Mouse (Mus musculus) limb, embryonic 15.5 days (tissue): Measurements from ENCODE around the gene Gm47841. TPM values are rescaled to one million over a fixed set of nuclear protein-coding genes. Genes with fewer than 3 reads are reported as not detected.

Experiments
- ATAC-seq: fragments of 200-750 bp; cut with Nextera tagmentation; 2 replicates; pipeline ENCODE4 v1.8.0; 2017; ENCODE audit warnings: low read depth, moderate TSS enrichment; ENCODE audit not compliant: insufficient number of reproducible peaks, low FRiP score, low TSS enrichment
- H3K27ac ChIP-seq: fragments of 300-500 bp; sonication (generic); 2 replicates; pipeline ENCODE4 v1.5.1; 2015; ENCODE audit warnings: moderate library complexity, mild to moderate bottlenecking, inconsistent platforms
- H3K27me3 ChIP-seq: fragments of 300-500 bp; sonication (generic); 2 replicates; pipeline ENCODE4 v1.6.1; 2015; ENCODE audit warnings: inconsistent platforms
- H3K36me3 ChIP-seq: fragments of 300-500 bp; sonication (generic); 2 replicates; pipeline ENCODE4 v1.6.1; 2015; ENCODE audit warnings: inconsistent platforms
- H3K4me1 ChIP-seq: fragments of 300-500 bp; sonication (generic); 2 replicates; pipeline ENCODE4 v1.6.1; 2015; ENCODE audit warnings: inconsistent platforms
- H3K4me2 ChIP-seq: fragments of 300-500 bp; sonication (generic); 2 replicates; pipeline ENCODE4 v1.6.1; 2015; ENCODE audit warnings: mild to moderate bottlenecking, inconsistent platforms
- H3K4me3 ChIP-seq: fragments of 300-500 bp; sonication (generic); 2 replicates; pipeline ENCODE4 v1.5.1; 2015; ENCODE audit warnings: mild to moderate bottlenecking, inconsistent platforms
- H3K9ac ChIP-seq: fragments of 300-500 bp; sonication (generic); 2 replicates; pipeline ENCODE4 v1.6.1; 2015; ENCODE audit warnings: inconsistent platforms
- H3K9me3 ChIP-seq: fragments of 300-500 bp; sonication (generic); 2 replicates; pipeline ENCODE4 v1.6.1; 2016; ENCODE audit warnings: inconsistent platforms
- WGBS: fragments of 180-500 bp; shearing (Covaris S2); methylation state at CpG from one replicate; pipeline ENCODE4 v1.1.7; 2015; 5-methylcytosine and 5-hydroxymethylcytosine counted together
- polyA plus RNA-seq: library from polyadenylated mRNA; unstranded; fragments of >200 nt; fragmentation: Nextera tagmentation; extraction: Ambion mirVana; gene quantifications from 2 replicates; pipeline ENCODE4 v1.2.1, GENCODE M21; 2015

The Gm47841 gene
- not detected in 2 replicates for polyA plus RNA-seq

DNA sequence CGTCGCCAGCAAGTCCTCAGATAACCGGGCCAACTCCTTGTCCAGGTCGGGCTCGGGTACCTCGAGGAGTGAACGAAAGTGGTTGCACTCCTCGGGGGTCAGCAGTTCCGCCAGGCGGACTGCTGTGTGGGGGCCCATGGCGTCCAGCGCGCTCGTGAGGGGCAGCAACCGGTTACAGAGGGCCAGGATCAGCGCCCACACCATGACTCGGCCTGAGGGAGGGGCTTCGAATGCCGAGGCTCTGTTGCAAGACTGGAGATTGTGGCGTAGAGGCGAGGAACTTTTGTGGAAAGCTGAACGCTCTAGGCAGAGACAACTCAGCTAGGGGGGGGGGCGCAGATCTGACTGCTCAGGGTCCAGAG, at the start of gene Gm47841:
TSS of gene Gm47841 (minus strand) at position 204 of the 362 bp plus-strand sequence.
- Histone ChIP-seq H3K4me3 (peak within 1 kb of the TSS; percentile 51), H3K27me3 (peaks cover 84% of the 10 kb centered on the region), H3K27ac (no peak within 1 kb of the TSS), H3K4me2 (peak within 1 kb of the TSS; percentile 99), H3K9ac (peak within 1 kb of the TSS; percentile 37; the same call in 1 of the 2 replicates), H3K36me3 (no peaks in the 10 kb centered on the region), H3K4me1 (peaks cover 18% of the 10 kb centered on the region), H3K9me3 (no peaks in the 10 kb centered on the region)
- no peak for ATAC-seq
- WGBS, result 2% methylated on average over 23 of the region's 23 CpGs

DNA sequence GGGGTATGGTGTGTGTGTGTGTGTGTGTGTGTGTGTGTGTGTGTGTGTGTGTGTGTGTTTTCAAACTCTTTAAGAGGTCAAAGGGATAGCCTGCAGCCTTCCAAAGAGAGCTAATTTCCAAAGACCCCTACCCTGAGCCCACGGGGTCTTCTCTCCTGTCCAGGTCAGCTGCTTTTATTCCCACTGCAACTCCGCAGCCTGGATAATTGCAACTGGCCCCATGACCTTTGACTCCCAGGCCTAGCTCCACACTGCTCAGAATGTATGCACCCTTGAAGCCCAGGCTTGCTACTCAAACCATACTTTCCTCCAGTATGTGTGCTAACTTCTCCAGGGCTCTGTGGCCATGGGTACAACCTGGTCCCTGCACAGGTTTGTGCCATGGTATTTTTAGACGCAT, 48.2 kb upstream of the Gm47841 start:
- H3K4me2 ChIP-seq, result no peak overlapping the region
- 52% methylated on average over 3 of the region's 3 CpGs for WGBS
- no peak overlapping the region for H3K9ac ChIP-seq
- no peak overlapping the region for H3K27ac ChIP-seq
- no peak for ATAC-seq
- H3K4me1 ChIP-seq, result peaks cover 35% of the 10 kb centered on the region
- no peak overlapping the region for H3K4me3 ChIP-seq
- no peaks in the 10 kb centered on the region for H3K27me3 ChIP-seq
- no peaks in the 10 kb centered on the region for H3K9me3 ChIP-seq
- no peaks in the 10 kb centered on the region for H3K36me3 ChIP-seq

DNA sequence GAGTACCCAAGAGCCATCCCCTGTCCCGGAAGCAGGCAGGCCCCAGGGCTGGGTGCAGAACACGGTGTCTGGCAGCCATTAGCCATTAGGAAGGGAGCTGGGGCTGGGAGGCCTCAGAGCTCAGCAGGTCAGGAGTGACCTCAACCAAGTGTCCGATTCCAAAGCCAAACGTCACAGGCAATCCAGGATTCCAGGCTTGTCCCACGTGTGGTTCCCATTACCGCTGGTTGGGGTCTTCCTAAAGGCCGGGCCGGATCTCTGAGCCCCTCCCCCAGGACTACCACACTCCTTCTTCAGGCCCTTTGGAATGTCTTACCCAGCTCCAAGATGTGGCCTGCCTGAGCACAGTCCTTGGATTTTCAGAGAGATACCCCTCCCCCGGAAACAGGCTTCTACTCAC, 47.8 kb upstream of the Gm47841 start:
- Histone ChIP-seq H3K36me3 (no peaks in the 10 kb centered on the region), H3K4me2 (no peak overlapping the region), H3K4me3 (no peak overlapping the region), H3K27me3 (no peaks in the 10 kb centered on the region), H3K9me3 (no peaks in the 10 kb centered on the region), H3K9ac (no peak overlapping the region), H3K4me1 (peaks cover 35% of the 10 kb centered on the region), H3K27ac (no peak overlapping the region)
- 28% methylated on average over 9 of the region's 9 CpGs for WGBS
- ATAC-seq, result no peak

DNA sequence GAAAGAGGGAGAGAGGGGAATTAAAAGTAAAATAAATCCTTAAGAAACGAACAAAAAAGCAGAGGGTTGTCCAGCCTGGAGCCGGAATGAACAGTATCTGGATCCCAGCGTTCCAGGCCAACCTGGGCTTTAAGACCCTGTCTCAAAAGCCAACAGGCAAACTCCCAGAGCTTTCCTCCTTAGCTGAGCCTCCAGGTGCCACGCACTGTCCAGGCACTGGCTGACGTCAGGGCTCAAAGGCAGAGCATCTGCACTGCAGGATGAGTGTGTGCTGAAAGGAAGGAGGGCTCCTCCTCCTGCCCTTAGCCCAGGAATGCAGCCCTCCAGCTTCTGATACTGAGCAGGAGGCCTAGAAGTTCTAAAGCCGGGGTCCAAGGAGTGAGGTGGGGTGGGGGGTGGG, 46.8 kb upstream of the Gm47841 start:
- 43% methylated on average over 6 of the region's 6 CpGs for WGBS
- no peak overlapping the region for H3K27ac ChIP-seq

DNA sequence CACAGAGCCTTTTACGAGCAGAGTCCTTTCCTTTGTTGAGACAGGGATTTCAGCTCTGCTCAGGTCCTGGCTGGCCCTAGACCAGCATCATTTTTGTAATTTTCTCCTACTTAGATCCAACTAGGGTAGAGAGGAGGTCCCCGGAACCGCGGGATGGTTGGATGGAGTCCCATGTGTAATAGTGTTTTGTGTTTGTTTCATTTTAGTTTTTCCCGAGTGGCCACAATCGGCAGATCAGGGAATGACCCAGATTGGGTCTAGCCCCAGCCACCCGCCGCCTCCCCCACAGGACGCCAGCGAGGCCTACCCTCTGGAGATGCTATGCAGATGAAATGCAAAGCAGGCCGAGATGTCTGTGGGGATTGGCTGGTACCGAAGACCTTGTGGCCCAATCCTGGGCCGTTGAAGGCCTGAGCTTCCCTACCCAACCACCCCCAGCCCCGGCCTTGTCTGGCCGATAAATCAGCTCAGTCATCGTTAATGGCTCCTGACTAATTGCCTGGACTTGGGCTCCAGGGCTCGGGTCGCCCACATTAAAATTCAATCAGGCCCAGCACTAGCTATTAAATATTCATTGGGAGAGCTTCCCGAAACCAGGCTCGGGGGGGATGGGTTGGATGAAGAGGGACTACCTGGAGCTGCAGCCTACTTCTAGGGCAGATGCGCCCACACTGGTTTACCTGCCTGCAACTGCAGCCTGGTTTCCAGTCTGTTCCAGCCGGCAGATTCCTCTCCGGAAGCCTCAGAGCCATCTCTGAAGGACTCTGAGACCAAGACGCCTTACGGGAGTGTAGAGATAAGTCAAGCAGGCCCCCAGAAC, 45.8 kb upstream of the Gm47841 start:
- no peaks in the 10 kb centered on the region for H3K36me3 ChIP-seq
- H3K4me1 ChIP-seq, result peaks cover 30% of the 10 kb centered on the region
- no peaks in the 10 kb centered on the region for H3K27me3 ChIP-seq
- peak overlapping the region; percentile 29; the same call in 1 of the 2 replicates for H3K4me2 ChIP-seq
- no peak for ATAC-seq
- no peaks in the 10 kb centered on the region for H3K9me3 ChIP-seq
- no peak overlapping the region for H3K4me3 ChIP-seq
- no peak overlapping the region for H3K9ac ChIP-seq
- WGBS, result 17% methylated on average over 25 of the region's 25 CpGs
- H3K27ac ChIP-seq, result no peak overlapping the region

More for the DNA sequence above, 46.8 kb upstream of the Gm47841 start:
- Histone ChIP-seq H3K9me3 (no peaks in the 10 kb centered on the region), H3K36me3 (no peaks in the 10 kb centered on the region), H3K27me3 (no peaks in the 10 kb centered on the region), H3K9ac (no peak overlapping the region), H3K4me2 (no peak overlapping the region), H3K4me1 (peaks cover 35% of the 10 kb centered on the region), H3K4me3 (no peak overlapping the region)
- ATAC-seq, result no peak

DNA sequence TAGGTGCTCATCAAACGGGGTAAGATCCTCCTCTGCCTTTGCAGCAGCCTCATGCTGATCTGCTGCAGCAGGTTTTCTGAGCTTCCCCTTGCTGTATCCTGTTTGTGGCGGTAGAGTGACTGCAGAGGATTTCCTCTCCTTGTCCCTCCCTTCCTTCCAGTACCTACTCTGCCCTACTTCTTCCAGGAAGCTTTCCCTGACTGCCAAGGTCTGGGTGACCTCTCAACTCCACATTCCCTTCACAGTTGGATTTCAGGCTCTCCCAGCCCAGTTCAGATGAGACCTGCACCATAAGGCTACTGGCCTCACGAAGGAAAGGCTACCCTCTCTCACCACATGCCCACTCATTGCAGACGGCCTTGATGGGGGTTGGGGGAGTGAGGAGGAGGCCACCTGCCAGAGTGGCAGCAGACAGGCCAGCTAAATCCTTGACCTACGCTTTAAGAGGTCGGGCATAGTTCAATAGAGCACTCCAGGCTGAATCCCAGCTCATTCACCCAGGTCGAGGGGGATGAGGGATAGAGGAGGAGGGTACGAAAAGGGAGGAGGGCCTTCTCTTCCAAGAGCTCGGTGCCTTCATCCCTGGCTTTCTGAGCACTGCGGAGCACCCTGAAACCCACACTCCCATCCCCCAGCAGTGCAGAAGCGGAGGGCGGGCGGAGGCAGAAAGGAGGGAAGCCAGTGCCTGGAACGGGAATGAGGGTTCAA, 45.1 kb upstream of the Gm47841 start:
- ATAC-seq, result no peak
- no peak overlapping the region for H3K4me3 ChIP-seq
- no peak overlapping the region for H3K9ac ChIP-seq
- H3K27me3 ChIP-seq, result no peaks in the 10 kb centered on the region
- no peaks in the 10 kb centered on the region for H3K36me3 ChIP-seq
- H3K27ac ChIP-seq, result no peak overlapping the region
- 0 out of 2 replicates have a peak overlapping the region, but pooled peaks have one; percentile 29 for H3K4me2 ChIP-seq
- 39% methylated on average over 14 of the region's 14 CpGs for WGBS
- peaks cover 25% of the 10 kb centered on the region for H3K4me1 ChIP-seq
- no peaks in the 10 kb centered on the region for H3K9me3 ChIP-seq

DNA sequence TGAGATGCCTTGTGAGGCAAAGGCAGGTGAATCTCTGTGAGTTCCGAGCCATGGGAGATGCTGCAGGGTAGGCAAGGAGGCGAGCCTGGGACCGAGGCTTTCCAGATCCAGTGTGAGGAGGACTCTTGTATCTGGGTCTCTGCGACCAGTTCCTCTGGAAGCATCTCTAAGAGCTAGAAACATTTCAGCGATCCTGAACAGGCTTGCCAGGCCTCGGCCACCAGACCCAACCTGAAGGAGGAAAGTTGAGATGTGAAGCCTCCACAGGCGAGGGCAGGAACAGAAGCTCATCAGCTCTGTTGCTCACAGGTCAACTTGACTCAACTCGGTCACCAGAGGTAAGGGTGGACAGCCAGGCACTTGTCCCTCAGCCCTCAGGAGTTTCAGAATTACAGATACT, 44.4 kb upstream of the Gm47841 start:
- no peaks in the 10 kb centered on the region for H3K36me3 ChIP-seq
- no peaks in the 10 kb centered on the region for H3K27me3 ChIP-seq
- no peaks in the 10 kb centered on the region for H3K9me3 ChIP-seq
- no peak for ATAC-seq
- H3K9ac ChIP-seq, result no peak overlapping the region
- H3K4me2 ChIP-seq, result no peak overlapping the region
- H3K4me3 ChIP-seq, result no peak overlapping the region
- peaks cover 25% of the 10 kb centered on the region for H3K4me1 ChIP-seq
- H3K27ac ChIP-seq, result no peak overlapping the region
- 91% methylated on average over 8 of the region's 8 CpGs for WGBS

DNA sequence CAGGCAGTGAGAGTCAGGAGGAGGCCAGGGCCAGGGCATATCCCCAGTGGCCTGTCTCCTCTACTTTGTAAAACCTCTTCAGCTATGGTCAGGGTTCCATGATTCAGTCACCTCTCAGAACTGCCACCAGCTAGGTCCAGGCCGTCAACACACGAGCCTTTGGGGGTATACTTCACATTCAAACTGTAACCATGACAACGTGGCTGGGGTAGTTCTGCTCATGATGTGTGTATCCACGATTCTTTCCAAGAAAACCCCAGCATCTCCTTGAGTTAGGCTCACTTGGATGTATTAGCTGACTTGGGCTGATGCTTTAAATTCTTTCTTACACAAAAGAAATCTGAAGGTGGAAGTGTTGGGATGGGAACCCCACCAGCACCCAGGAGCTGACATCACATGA, 41.1 kb upstream of the Gm47841 start:
- ATAC-seq, result no peak
- H3K27me3 ChIP-seq, result no peaks in the 10 kb centered on the region
- H3K27ac ChIP-seq, result no peak overlapping the region
- peaks cover 17% of the 10 kb centered on the region for H3K4me1 ChIP-seq
- no peaks in the 10 kb centered on the region for H3K36me3 ChIP-seq
- H3K4me2 ChIP-seq, result no peak overlapping the region
- no peak overlapping the region for H3K9ac ChIP-seq
- no peak overlapping the region for H3K4me3 ChIP-seq
- H3K9me3 ChIP-seq, result no peaks in the 10 kb centered on the region
- 71% methylated on average over 4 of the region's 4 CpGs for WGBS

DNA sequence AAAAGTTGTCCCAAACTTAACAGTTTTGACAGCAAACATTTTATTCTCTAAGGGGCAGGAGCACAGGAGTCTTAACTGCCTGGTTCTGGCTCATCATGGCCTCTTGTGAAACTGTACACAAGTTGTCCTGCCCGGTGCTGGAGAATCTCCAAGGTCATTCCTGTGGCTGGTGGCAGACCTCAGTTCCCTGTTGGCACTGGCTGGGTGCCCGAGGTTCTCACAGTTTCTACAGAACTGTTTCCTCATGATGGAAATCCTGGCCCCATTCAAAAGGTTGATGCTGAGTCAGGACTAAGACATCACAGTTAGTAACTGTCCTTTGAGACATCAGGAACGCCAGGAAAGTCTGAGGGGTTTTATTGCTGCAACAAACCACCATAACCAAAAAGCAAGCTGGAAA, 39.8 kb upstream of the Gm47841 start:
- no peak for ATAC-seq
- peaks cover 10% of the 10 kb centered on the region; the same call in 1 of the 2 replicates for H3K4me1 ChIP-seq
- peak overlapping the region; percentile 68 for H3K27ac ChIP-seq
- H3K27me3 ChIP-seq, result no peaks in the 10 kb centered on the region
- H3K4me2 ChIP-seq, result no peak overlapping the region
- H3K9me3 ChIP-seq, result no peaks in the 10 kb centered on the region
- H3K36me3 ChIP-seq, result no peaks in the 10 kb centered on the region
- WGBS, result 44% methylated on average over 3 of the region's 3 CpGs
- H3K9ac ChIP-seq, result no peak overlapping the region
- H3K4me3 ChIP-seq, result no peak overlapping the region

DNA sequence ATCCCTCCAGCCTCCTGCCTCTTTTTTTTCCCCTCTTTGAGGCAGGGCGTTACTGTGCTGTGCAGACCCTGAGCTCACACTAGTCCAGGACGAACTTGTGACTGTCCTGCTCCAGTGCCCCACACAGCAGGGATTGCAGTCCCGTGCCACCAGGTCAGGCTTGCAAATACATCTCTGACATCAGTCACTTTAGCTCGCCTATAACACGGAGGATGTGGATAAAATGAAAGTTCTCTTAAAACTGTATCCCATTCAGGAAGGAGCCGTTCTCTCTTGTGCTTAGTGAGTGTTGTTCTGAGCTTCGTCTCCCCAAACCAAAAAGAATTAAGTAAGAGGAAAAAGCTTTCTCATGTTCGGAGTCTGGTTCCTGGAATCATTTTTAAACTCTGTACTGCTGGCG, 39.3 kb upstream of the Gm47841 start:
- Histone ChIP-seq H3K27ac (peak overlapping the region; percentile 68), H3K4me2 (no peak overlapping the region), H3K36me3 (no peaks in the 10 kb centered on the region), H3K9me3 (no peaks in the 10 kb centered on the region), H3K4me1 (peaks cover 14% of the 10 kb centered on the region), H3K27me3 (no peaks in the 10 kb centered on the region), H3K4me3 (no peak overlapping the region), H3K9ac (no peak overlapping the region)
- ATAC-seq, result no peak
- 60% methylated on average over 9 of the region's 9 CpGs for WGBS

DNA sequence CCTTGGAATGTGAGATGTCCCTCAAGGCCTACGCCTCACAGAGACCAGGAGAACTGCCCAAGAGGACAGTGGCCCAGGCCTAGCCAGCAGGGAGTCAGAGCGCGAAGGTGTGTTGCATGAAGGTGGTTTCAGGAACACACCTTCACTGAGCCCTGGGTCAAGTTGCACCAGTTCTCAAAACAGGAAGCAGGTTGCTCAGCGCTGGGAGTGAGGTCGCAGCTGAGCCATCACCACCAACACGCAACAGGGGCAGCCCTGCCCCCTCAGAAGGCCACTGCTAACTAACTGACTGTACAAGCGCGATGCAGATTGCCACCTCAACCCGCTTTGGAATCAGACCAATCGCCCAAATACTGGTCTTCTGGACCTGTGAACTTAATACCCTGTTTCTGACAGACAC, 37.3 kb upstream of the Gm47841 start:
- H3K4me3 ChIP-seq, result no peak overlapping the region
- no peak overlapping the region for H3K4me2 ChIP-seq
- H3K4me1 ChIP-seq, result peaks cover 29% of the 10 kb centered on the region
- WGBS, result 66% methylated on average over 10 of the region's 10 CpGs
- no peaks in the 10 kb centered on the region for H3K9me3 ChIP-seq
- H3K27me3 ChIP-seq, result no peaks in the 10 kb centered on the region
- H3K36me3 ChIP-seq, result no peaks in the 10 kb centered on the region
- no peak overlapping the region for H3K9ac ChIP-seq
- H3K27ac ChIP-seq, result no peak overlapping the region
- no peak for ATAC-seq

DNA sequence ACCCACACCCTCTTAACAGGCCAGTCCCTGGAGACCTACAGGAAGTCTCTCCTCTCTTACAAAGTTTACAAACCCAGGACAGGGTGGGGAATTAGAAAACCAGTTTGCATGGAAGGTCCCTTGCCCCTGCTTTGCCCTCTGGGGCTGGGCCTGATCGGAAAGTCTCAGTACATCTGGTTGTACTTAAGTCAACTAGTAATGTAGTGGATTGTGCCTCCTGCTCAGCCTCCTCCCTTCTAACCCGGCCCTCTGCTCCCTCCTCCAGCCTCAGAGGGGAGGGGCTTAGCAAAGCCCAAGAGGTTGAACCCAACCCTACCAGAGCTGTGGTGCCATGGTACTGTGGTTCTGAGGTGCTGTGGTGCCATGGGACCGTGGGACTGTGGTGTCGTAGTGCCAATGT, 35.0 kb upstream of the Gm47841 start:
- WGBS, result 30% methylated on average over 4 of the region's 4 CpGs
- Histone ChIP-seq H3K36me3 (no peaks in the 10 kb centered on the region), H3K27ac (peak overlapping the region; percentile 57), H3K9ac (no peak overlapping the region), H3K4me2 (no peak overlapping the region), H3K4me1 (peaks cover 46% of the 10 kb centered on the region), H3K9me3 (no peaks in the 10 kb centered on the region), H3K4me3 (no peak overlapping the region), H3K27me3 (no peaks in the 10 kb centered on the region)
- ATAC-seq, result no peak; the same call in 1 of the 2 replicates
